Mouse (Mus musculus) liver, embryonic 14.5 days (tissue): ENCODE results near the gene Brd3. TPM values are rescaled to one million over a fixed set of nuclear protein-coding genes. Genes with fewer than 3 reads are reported as not detected.

Experiments
- ATAC-seq: fragments of 200-750 bp; cut with Nextera tagmentation; 2 replicates; pipeline ENCODE4 v1.8.0; 2017; ENCODE audit warnings: moderate number of reproducible peaks, mild to moderate bottlenecking, moderate library complexity; ENCODE audit not compliant: insufficient read depth
- DNase-seq, 3 experiments: peaks; one replicate each; pipeline ENCODE4 v3.0.0-alpha.2; 2012 to 2013; ENCODE audit warnings: low read depth in 3 of 3, low spot score in 3 of 3
- H3K27ac ChIP-seq: fragments of 300-500 bp; sonication (generic); 2 replicates; pipeline ENCODE4 v1.5.1; 2014; ENCODE audit warnings: moderate library complexity, mild to moderate bottlenecking, control low read depth, inconsistent platforms
- H3K27me3 ChIP-seq: fragments of 300-500 bp; sonication (generic); 2 replicates; pipeline ENCODE4 v1.6.1; 2014; ENCODE audit warnings: mild to moderate bottlenecking, low read length, moderate library complexity; ENCODE audit not compliant: control insufficient read depth, insufficient read depth
- H3K36me3 ChIP-seq: fragments of 300-500 bp; sonication (generic); replicated peaks from 2 replicates; pipeline ENCODE4 v1.6.1; 2014; ENCODE audit warnings: low read depth; ENCODE audit not compliant: control insufficient read depth, insufficient read depth
- H3K4me1 ChIP-seq, 2 experiments: fragments of 200-500 bp in 1 of 2; fragments of 300-500 bp in 1 of 2; sonication (generic) in 1 of 2; replicated peaks; 2 replicates each; pipeline ENCODE4 v1.6.1; 2012 to 2014; ENCODE audit warnings: antibody characterized with exemption in 1 of 2, inconsistent platforms in 1 of 2, low read length in 1 of 2; ENCODE audit not compliant: control insufficient read depth in 2 of 2, insufficient read depth in 2 of 2
- H3K4me2 ChIP-seq: fragments of 300-500 bp; sonication (generic); 2 replicates; pipeline ENCODE4 v1.6.1; 2014; ENCODE audit warnings: low read depth, mild to moderate bottlenecking, control low read depth, moderate library complexity
- H3K4me3 ChIP-seq, 2 experiments: fragments of 200-500 bp in 1 of 2; fragments of 300-500 bp in 1 of 2; sonication (generic) in 1 of 2; 2 replicates each; pipeline ENCODE4 v1.5.1; 2012 to 2014; ENCODE audit warnings: low read depth in 2 of 2, low read length in 2 of 2, mild to moderate bottlenecking in 2 of 2, control low read depth in 1 of 2, inconsistent platforms in 1 of 2, moderate library complexity in 1 of 2; ENCODE audit not compliant: insufficient read depth in 1 of 2
- H3K9ac ChIP-seq: fragments of 300-500 bp; sonication (generic); replicated peaks from 2 replicates; pipeline ENCODE4 v1.6.1; 2014; ENCODE audit warnings: mild to moderate bottlenecking, control low read depth, moderate library complexity
- H3K9me3 ChIP-seq: fragments of 300-500 bp; sonication (generic); 2 replicates; pipeline ENCODE4 v1.6.1; 2016; ENCODE audit warnings: low read length, mixed read lengths; ENCODE audit not compliant: control insufficient read depth
- CTCF ChIP-seq: IDR thresholded peaks from 2 replicates; pipeline ENCODE4 v1.5.1; 2016; ENCODE audit warnings: antibody characterized with exemption, low read depth, control low read depth
- EP300 ChIP-seq: IDR thresholded peaks from 2 replicates; pipeline ENCODE4 v1.6.1; 2016; ENCODE audit warnings: antibody characterized with exemption, low read depth
- WGBS: fragments of 180-500 bp; shearing (Covaris S2); extraction: QIAGEN DNeasy Blood & Tissue Kit; methylation state at CpG from one replicate; pipeline ENCODE4 v1.1.7; 2014; ENCODE audit not compliant: insufficient replicate concordance; 5-methylcytosine and 5-hydroxymethylcytosine counted together
- polyA plus RNA-seq, 2 experiments: library from polyadenylated mRNA; depleted of rRNA in 1 of 2; stranded (reverse) in 1 of 2; unstranded in 1 of 2; fragments of >200 nt; fragmentation: Nextera tagmentation in 1 of 2; extraction: Ambion mirVana in 1 of 2; gene quantifications; 2 replicates each; pipeline versions ENCODE4 v1.2.1 to v1.2.3; 2012 to 2014

Brd3 gene
- polyA plus RNA-seq, 2 experiments = 9.5 to 24.4 TPM

DNA sequence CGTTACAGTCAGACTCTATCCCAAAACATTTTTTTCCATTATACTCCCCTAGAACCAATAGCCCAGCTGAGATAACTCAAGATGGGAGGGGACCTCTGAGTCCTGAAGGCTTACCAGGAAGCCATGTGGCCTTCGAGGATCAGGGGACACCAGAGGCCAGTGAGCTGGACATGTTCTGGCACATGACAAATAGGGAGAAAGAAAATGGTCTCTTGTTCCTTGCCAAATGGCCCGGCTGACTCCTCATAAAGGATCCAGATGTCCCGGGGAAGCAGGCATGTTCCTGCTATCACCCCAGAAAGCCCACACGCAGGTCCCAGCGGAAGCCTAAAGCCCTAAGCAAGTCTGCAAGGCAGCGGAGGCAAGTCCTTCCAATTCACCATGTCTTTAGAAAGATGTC, 83.9 kb downstream of the Brd3 start:
- Histone ChIP-seq H3K4me1 (peaks cover 3 to 20% of the 10 kb centered on the region in 2 experiments; a peak in 2 of 4 replicates), H3K27me3 (peaks cover 19% of the 10 kb centered on the region)

GRCm38 (mm10) chr2:27421293-27422068, 86.0 kb downstream of the Brd3 start:
- no peak overlapping the region for H3K4me2 ChIP-seq
- DNase-seq (no peak), ATAC-seq (no peak)
- peaks cover 18% of the 10 kb centered on the region for H3K27me3 ChIP-seq
- 61% methylated on average over 20 of the region's 20 CpGs for WGBS
- H3K4me3 ChIP-seq = no peak overlapping the region
- H3K36me3 ChIP-seq = no peaks in the 10 kb centered on the region
- H3K9me3 ChIP-seq = no peaks in the 10 kb centered on the region
- H3K27ac ChIP-seq = no peak overlapping the region
- TF ChIP-seq EP300 = no peak
- peaks cover 10 to 27% of the 10 kb centered on the region in 2 experiments; a peak in 3 of 4 replicates for H3K4me1 ChIP-seq
- no peak overlapping the region for H3K9ac ChIP-seq

More for the DNA sequence above, 83.9 kb downstream of the Brd3 start:
- H3K9me3 ChIP-seq = no peaks in the 10 kb centered on the region
- H3K4me2 ChIP-seq = no peak overlapping the region
- 76% methylated on average over 7 of the region's 7 CpGs for WGBS
- no peak for DNase-seq
- no peak overlapping the region for H3K4me3 ChIP-seq
- no peaks in the 10 kb centered on the region for H3K36me3 ChIP-seq
- no peak overlapping the region for H3K9ac ChIP-seq
- H3K27ac ChIP-seq = no peak overlapping the region
- no peak for TF ChIP-seq EP300
- no peak for TF ChIP-seq CTCF
- no peak for ATAC-seq

- no peak overlapping the region for H3K27ac ChIP-seq
- H3K9ac ChIP-seq = no peak overlapping the region
- no peak for ATAC-seq
Observed at GRCm38 (mm10) chr2:27418577-27419070, 88.8 kb downstream of the Brd3 start.

GRCm38 (mm10) chr2:27417648-27418153, 89.8 kb downstream of the Brd3 start:
- no peaks in the 10 kb centered on the region for H3K9me3 ChIP-seq
- H3K27ac ChIP-seq = no peak overlapping the region
- no peak overlapping the region for H3K4me3 ChIP-seq
- no peaks in the 10 kb centered on the region for H3K27me3 ChIP-seq
- no peak overlapping the region; the same call in 1 of the 2 replicates for H3K4me2 ChIP-seq
- DNase-seq = no peak
- no peaks in the 10 kb centered on the region for H3K36me3 ChIP-seq
- peak; percentile 64 for ATAC-seq
- WGBS = 29% methylated on average over 5 of the region's 5 CpGs
- no peak overlapping the region for H3K9ac ChIP-seq
- H3K4me1 ChIP-seq = peaks cover 14 to 49% of the 10 kb centered on the region in 2 experiments
- no peak for TF ChIP-seq CTCF
- TF ChIP-seq EP300 = no peak

More at GRCm38 (mm10) chr2:27418577-27419070, 88.8 kb downstream of the Brd3 start:
- no peak for DNase-seq
- no peaks in the 10 kb centered on the region for H3K9me3 ChIP-seq
- no peak overlapping the region for H3K4me2 ChIP-seq
- no peaks in the 10 kb centered on the region for H3K36me3 ChIP-seq
- TF ChIP-seq CTCF (no peak), EP300 (no peak)
- no peaks in the 10 kb centered on the region for H3K27me3 ChIP-seq
- peaks cover 14 to 49% of the 10 kb centered on the region in 2 experiments for H3K4me1 ChIP-seq
- WGBS = 15% methylated on average over 6 of the region's 6 CpGs
- no peak overlapping the region for H3K4me3 ChIP-seq

DNA sequence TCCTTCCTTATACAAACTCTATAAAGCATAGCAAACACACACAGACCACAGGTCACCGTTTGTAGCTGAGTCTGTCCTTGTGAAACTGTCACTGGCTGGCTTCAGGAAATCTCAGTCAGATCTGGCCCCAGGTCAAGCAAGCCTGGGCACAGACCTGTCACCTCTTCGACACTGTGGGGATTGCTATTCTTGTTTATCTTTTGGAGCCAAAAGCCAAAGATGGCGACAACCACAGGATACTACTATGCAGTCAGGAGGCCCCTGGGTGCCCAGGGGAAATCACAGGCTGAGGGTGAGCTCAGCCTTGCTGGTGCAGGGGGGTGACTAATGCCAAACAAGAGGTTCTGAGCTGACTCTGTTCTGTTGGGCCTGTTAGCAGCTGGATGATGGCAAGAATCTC, 91.0 kb downstream of the Brd3 start:
- DNase-seq (no peak), ATAC-seq (no peak)
- Histone ChIP-seq H3K4me2 (no peak overlapping the region), H3K36me3 (no peaks in the 10 kb centered on the region), H3K9ac (no peak overlapping the region), H3K27me3 (no peaks in the 10 kb centered on the region), H3K4me3 (no peak overlapping the region), H3K4me1 (peaks cover 18 to 53% of the 10 kb centered on the region in 2 experiments), H3K27ac (no peak overlapping the region), H3K9me3 (no peaks in the 10 kb centered on the region)
- 11% methylated on average over 3 of the region's 3 CpGs for WGBS
- TF ChIP-seq EP300 = no peak
- TF ChIP-seq CTCF = no peak
